ENCODE assay signal across 8 mouse cellular contexts in the genomic region with DNA sequence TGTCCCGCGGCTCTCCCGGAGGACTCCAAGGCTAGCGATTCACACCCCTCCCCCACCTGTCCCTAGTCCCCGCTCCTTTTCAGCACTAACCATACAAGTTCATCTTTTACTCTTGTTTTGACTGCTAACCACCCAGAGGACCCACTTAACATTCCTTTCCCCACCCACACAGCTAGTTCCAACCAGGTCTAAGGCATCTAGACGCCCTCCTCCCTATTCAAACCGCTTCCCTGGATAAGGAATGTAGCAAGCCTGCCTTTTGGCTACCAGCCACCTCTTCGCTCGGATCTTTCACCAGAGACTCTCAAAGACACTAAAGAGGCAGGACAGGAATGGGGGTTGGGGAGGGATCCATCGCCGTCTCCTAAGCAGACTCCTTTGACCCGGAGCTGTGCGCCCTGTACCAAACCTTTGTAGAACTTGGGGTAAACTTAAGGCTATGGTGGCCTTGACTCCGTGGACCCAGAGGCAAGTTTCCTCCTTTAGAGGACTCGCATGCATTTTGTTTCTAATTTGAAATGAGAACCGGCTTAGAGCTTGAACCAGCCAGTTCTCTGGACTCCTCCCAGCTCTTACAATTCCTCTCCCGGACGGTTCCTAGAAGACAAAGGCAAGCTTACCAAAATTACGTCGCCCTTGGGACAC. TPM values are rescaled to one million over a fixed set of nuclear protein-coding genes. Genes with fewer than 3 reads are reported as not detected.
DNase-seq lines count a peak whose midpoint lies in the region; ATAC-seq lines count a peak whose summit lies in the region.

No protein-coding gene starts in this region.

- peak; percentile 87 for ATAC-seq in embryonic facial prominence, embryonic 11.5 days (replicated peaks; ENCODE audit: insufficient number of reproducible peaks, low FRiP score, low TSS enrichment, low read depth)
- ATAC-seq in heart, embryonic 14.5 days (ENCODE audit: insufficient number of reproducible peaks, insufficient read depth, low FRiP score, low read depth) = peak; percentile 94
- ATAC-seq in stomach, embryonic 16.5 days (ENCODE audit: insufficient read depth, low FRiP score) = peak; percentile 64; the same call in 1 of the 2 replicates

- no peaks in the 10 kb centered on the region for H3K36me3 ChIP-seq in embryonic facial prominence, embryonic 11.5 days (replicated peaks; ENCODE audit: control insufficient read depth, insufficient read depth, low read depth, low read length)
- no peaks in the 10 kb centered on the region for H3K36me3 ChIP-seq in heart, embryonic 14.5 days (ENCODE audit: control insufficient read depth, insufficient read depth, low read length)
- no peaks in the 10 kb centered on the region for H3K36me3 ChIP-seq in stomach, embryonic 16.5 days (ENCODE audit: control insufficient read depth, insufficient read depth, low read length)

- peaks cover 3% of the 10 kb centered on the region; the same call in 1 of the 2 replicates for H3K27me3 ChIP-seq in embryonic facial prominence, embryonic 11.5 days (ENCODE audit: control insufficient read depth, insufficient read depth, low read length)
- H3K27me3 ChIP-seq in heart, embryonic 14.5 days (ENCODE audit: control insufficient read depth, insufficient read depth, low read length) = 0 out of 2 replicates have a peak, but pooled peaks cover under 1% of the 10 kb centered on the region
- H3K27me3 ChIP-seq in stomach, embryonic 16.5 days (ENCODE audit: control insufficient read depth, insufficient read depth, low read length) = no peaks in the 10 kb centered on the region

- WGBS in embryonic facial prominence, embryonic 11.5 days = 3% methylated on average over 20 of the region's 20 CpGs
- 2% methylated on average over 20 of the region's 20 CpGs for WGBS in heart, embryonic 14.5 days
- WGBS in stomach, embryonic 16.5 days = 7% methylated on average over 20 of the region's 20 CpGs

- peak; percentile 13 to 62 for DNase-seq in left cerebral cortex, postnatal 10 days (ENCODE audit: extremely low spot score in 1 of 2, low spot score in 2 of 2)
- no peak for DNase-seq in left cerebral cortex, adult 11 months (ENCODE audit: low spot score)
- DNase-seq in embryonic facial prominence, embryonic 11.5 days (ENCODE audit: low spot score) = peak; percentile 64
- DNase-seq in kidney, postnatal 10 days = peak; percentile 77
- peak; percentile 73 to 85 for DNase-seq in lung, postnatal 4 days
- no peak for DNase-seq in spleen, postnatal 36 days (ENCODE audit: low spot score in 2 of 2)

- no peaks in the 10 kb centered on the region for H3K4me1 ChIP-seq in embryonic facial prominence, embryonic 11.5 days (ENCODE audit: control insufficient read depth, insufficient read depth, low read length)
- H3K4me1 ChIP-seq in heart, embryonic 14.5 days (ENCODE audit: control insufficient read depth in 2 of 2, insufficient read depth in 2 of 2, low read length in 2 of 2) = peaks cover 9 to 17% of the 10 kb centered on the region in 2 experiments; a peak in 3 of 4 replicates
- peaks cover 3% of the 10 kb centered on the region; the same call in 1 of the 2 replicates for H3K4me1 ChIP-seq in stomach, embryonic 16.5 days (ENCODE audit: control insufficient read depth, insufficient read depth, low read length)

- H3K27ac ChIP-seq in embryonic facial prominence, embryonic 11.5 days (replicated peaks; ENCODE audit: low read depth, low read length) = no peak overlapping the region
- H3K27ac ChIP-seq in heart, embryonic 14.5 days (replicated peaks in 1 of 2; ENCODE audit: control insufficient read depth in 1 of 2, insufficient read depth in 1 of 2, low read depth in 2 of 2, low read length in 2 of 2) = peak overlapping the region; percentile 90 to 94
- peak overlapping the region; percentile 62; the same call in 1 of the 2 replicates for H3K27ac ChIP-seq in stomach, embryonic 16.5 days (ENCODE audit: low read length)

- H3K4me3 ChIP-seq in embryonic facial prominence, embryonic 11.5 days (ENCODE audit: low read depth, low read length) = no peak overlapping the region
- peak overlapping the region; percentile 37 to 38 for H3K4me3 ChIP-seq in heart, embryonic 14.5 days (ENCODE audit: control insufficient read depth in 1 of 2, insufficient read depth in 1 of 2, low read depth in 1 of 2, low read length in 2 of 2)
- peak overlapping the region; percentile 42 for H3K4me3 ChIP-seq in stomach, embryonic 16.5 days (replicated peaks; ENCODE audit: low read length)

- no peaks in the 10 kb centered on the region for H3K9me3 ChIP-seq in embryonic facial prominence, embryonic 11.5 days (replicated peaks; ENCODE audit: control insufficient read depth, low read length)
- H3K9me3 ChIP-seq in heart, embryonic 14.5 days (ENCODE audit: control insufficient read depth, low read length) = no peaks in the 10 kb centered on the region
- H3K9me3 ChIP-seq in stomach, embryonic 16.5 days (replicated peaks; ENCODE audit: control insufficient read depth, low read length) = no peaks in the 10 kb centered on the region

- H3K4me2 ChIP-seq in embryonic facial prominence, embryonic 11.5 days (ENCODE audit: low read depth, low read length) = peak overlapping the region; percentile 28
- H3K4me2 ChIP-seq in heart, embryonic 14.5 days (ENCODE audit: low read length) = peak overlapping the region; percentile 69
- peak overlapping the region; percentile 56 for H3K4me2 ChIP-seq in stomach, embryonic 16.5 days (ENCODE audit: low read depth, low read length)

- intact Hi-C loops in left cerebral cortex, postnatal 10 days (cut with DNase I) = no loop called here

- peak overlapping the region; percentile 43 for H3K9ac ChIP-seq in embryonic facial prominence, embryonic 11.5 days (replicated peaks; ENCODE audit: low read length)
- H3K9ac ChIP-seq in heart, embryonic 14.5 days (ENCODE audit: low read length) = peak overlapping the region; percentile 67
- peak overlapping the region; percentile 11 for H3K9ac ChIP-seq in stomach, embryonic 16.5 days (ENCODE audit: low read length)

RNA-seq across cellular contexts. Expression of gene Nanog, which starts 4.7 kb away (rescaled TPM):
- total RNA-seq in left cerebral cortex, postnatal 10 days (2021) = not detected
- 0.13 and 0.14 TPM in 2 replicates for polyA plus RNA-seq in embryonic facial prominence, embryonic 11.5 days (2014; fragmentation: Nextera tagmentation; extraction: Ambion mirVana)
- polyA plus RNA-seq in heart, embryonic 14.5 days (2014; fragmentation: Nextera tagmentation; extraction: Ambion mirVana) = 0.84 and 1.2 TPM in 2 replicates
- polyA plus RNA-seq in stomach, embryonic 16.5 days (2015; fragmentation: Nextera tagmentation; extraction: Ambion mirVana) = 0.14 and 0.22 TPM in 2 replicates

Comparison
In these comparisons a context has a peak if more than half of its experiments do, and no peak if none do; other contexts are left out.
1. DNase-seq: peak in left cerebral cortex, postnatal 10 days (2 of 2), embryonic facial prominence, embryonic 11.5 days (single experiment), kidney, postnatal 10 days (single experiment) and lung, postnatal 4 days (2 of 2); none in left cerebral cortex, adult 11 months (single experiment) and spleen, postnatal 36 days (0 of 2).
2. H3K9ac ChIP-seq: peak in every context shown above with its lines; median percentile 67 in heart, embryonic 14.5 days; 43 in embryonic facial prominence, embryonic 11.5 days; 11 in stomach, embryonic 16.5 days.
3. Peak in every context shown above with its lines, with median percentiles within 50 percentile points of each other: ATAC-seq and H3K4me2 ChIP-seq.